Mouse (Mus musculus): Measurements from ENCODE around the gene Siah1a. TPM values are rescaled to one million over a fixed set of nuclear protein-coding genes. Genes with fewer than 3 reads are reported as not detected.

The Siah1a gene
- polyA plus RNA-seq, 1 experiment from 2014 or later = 42.7 TPM

DNA sequence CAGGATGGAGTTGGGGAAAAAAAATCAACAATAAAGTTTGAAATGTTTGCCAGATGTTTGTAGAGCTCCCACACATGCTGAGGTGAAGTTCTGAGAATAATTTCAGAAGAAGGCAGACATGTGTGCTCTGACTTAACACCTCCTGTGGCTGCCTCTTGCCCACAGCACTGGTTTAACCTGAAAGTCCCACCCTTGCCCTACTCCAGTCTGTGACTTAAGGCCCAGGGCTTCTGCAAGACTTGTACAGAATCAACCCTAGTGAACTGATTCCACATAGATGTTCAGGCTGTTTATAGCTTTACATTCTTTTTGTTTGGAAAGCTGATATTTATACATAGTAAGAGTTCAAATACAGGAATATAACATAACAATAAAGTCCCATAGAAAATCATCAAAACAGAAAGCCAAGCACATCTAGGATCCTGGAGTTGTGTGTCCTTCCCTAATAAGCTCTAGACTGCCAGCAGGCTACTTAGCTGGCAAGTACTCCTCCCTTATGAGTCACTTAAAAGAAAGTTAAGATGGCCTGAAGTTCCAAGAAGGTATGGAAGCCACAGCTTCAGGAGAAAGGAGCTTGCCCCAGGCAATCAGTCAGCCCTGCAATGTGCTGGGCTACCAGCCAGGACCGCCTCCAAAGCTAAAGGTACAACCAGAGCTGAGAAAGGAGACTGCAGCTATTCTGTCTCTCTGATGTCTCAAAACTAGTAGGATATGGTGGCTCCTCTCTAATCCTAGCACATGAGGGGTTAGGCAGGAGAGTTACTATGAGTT lies 24.4 kb upstream of the Siah1a start:
- 32% methylated on average over 1 of the region's 1 CpGs for WGBS
- no peak for ATAC-seq (ENCODE audit: low read depth)
- no peak overlapping the region for H3K9ac ChIP-seq (ENCODE audit: low read depth, low read length)

DNA sequence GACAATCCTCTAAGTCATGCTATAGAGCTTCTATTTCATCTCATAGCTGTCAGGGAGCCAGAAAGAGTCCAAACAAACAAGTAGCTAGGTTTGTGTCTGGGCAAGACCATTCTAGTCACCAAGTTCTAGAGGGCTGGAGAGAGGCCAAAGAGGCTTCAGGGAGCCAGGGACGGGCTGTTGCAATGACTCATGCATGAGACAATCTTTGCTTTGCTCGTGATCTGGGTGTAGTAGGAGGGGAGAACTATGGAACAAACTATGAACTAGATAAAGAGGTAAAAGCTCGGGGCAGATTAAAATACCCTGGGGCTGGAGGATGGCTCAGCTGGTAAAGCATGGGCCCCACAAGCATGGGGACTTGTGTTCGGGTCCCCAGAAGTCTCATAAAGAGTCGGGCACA lies 22.8 kb upstream of the Siah1a start:
- Histone ChIP-seq H3K27ac (replicated peaks; ENCODE audit: low read depth, low read length) (no peak overlapping the region), H3K4me2 (ENCODE audit: low read depth, low read length) (no peak overlapping the region), H3K27me3 (replicated peaks; ENCODE audit: control insufficient read depth, insufficient read depth, low read length) (no peaks in the 10 kb centered on the region), H3K9ac (ENCODE audit: low read depth, low read length) (no peak overlapping the region), H3K4me1 (ENCODE audit: control insufficient read depth, insufficient read depth, low read length) (no peaks in the 10 kb centered on the region), H3K9me3 (ENCODE audit: control insufficient read depth, low read length) (no peaks in the 10 kb centered on the region), H3K4me3 (ENCODE audit: low read depth, low read length) (no peak overlapping the region), H3K36me3 (ENCODE audit: control insufficient read depth, insufficient read depth, low read length) (no peaks in the 10 kb centered on the region)
- ATAC-seq (ENCODE audit: low read depth) (no peak), DNase-seq (ENCODE audit: low spot score) (no peak)
- 70% methylated on average over 5 of the region's 5 CpGs for WGBS

More for the DNA sequence above, 24.4 kb upstream of the Siah1a start:
- Histone ChIP-seq H3K4me1 (ENCODE audit: control insufficient read depth, insufficient read depth, low read length) (no peaks in the 10 kb centered on the region), H3K4me3 (ENCODE audit: low read depth, low read length) (no peak overlapping the region), H3K27me3 (replicated peaks; ENCODE audit: control insufficient read depth, insufficient read depth, low read length) (no peaks in the 10 kb centered on the region), H3K36me3 (ENCODE audit: control insufficient read depth, insufficient read depth, low read length) (no peaks in the 10 kb centered on the region), H3K9me3 (ENCODE audit: control insufficient read depth, low read length) (no peaks in the 10 kb centered on the region), H3K4me2 (ENCODE audit: low read depth, low read length) (no peak overlapping the region), H3K27ac (replicated peaks; ENCODE audit: low read depth, low read length) (no peak overlapping the region)
- no peak for DNase-seq (ENCODE audit: low spot score)

DNA sequence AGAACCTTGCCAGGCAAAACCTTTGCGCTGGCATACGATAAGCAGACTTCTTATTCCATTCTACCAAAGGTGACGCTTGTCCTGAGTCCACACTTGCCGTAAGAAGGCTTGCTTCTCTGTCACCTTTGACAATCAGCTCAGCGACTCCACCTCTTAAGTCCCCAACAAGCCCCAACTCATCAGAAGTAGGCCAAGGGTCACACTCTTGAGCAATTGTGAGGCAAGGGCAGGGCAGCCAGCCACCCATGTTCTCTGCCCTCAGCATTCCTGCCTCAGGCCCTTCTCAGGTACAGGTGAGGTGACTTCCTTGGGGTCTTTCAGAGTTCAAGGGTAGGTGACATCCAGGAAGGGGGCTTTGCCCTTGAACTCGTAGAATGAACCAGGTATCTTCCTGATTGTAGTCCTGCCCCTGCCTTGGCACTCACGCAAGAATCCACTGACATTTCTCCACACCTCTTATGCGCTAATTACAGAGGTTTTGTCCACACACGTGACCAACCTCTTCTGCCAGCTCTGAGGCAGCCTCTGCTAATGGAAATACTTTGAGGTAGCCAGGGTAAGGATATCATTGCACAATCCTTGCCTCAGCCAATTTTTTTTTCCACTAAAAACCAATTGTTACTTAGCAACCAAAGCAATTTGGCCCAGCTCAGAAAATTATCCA lies 20.9 kb upstream of the Siah1a start:
- H3K4me3 ChIP-seq (ENCODE audit: low read depth, low read length) = no peak overlapping the region
- DNase-seq (ENCODE audit: low spot score) = peak; percentile 42
- no peaks in the 10 kb centered on the region for H3K4me1 ChIP-seq (ENCODE audit: control insufficient read depth, insufficient read depth, low read length)
- WGBS = 87% methylated on average over 9 of the region's 9 CpGs
- no peaks in the 10 kb centered on the region for H3K36me3 ChIP-seq (ENCODE audit: control insufficient read depth, insufficient read depth, low read length)
- no peak for ATAC-seq (ENCODE audit: low read depth)
- no peak overlapping the region for H3K27ac ChIP-seq (replicated peaks; ENCODE audit: low read depth, low read length)
- no peak overlapping the region for H3K4me2 ChIP-seq (ENCODE audit: low read depth, low read length)
- no peaks in the 10 kb centered on the region for H3K9me3 ChIP-seq (ENCODE audit: control insufficient read depth, low read length)
- H3K9ac ChIP-seq (ENCODE audit: low read depth, low read length) = no peak overlapping the region
- no peaks in the 10 kb centered on the region for H3K27me3 ChIP-seq (replicated peaks; ENCODE audit: control insufficient read depth, insufficient read depth, low read length)

DNA sequence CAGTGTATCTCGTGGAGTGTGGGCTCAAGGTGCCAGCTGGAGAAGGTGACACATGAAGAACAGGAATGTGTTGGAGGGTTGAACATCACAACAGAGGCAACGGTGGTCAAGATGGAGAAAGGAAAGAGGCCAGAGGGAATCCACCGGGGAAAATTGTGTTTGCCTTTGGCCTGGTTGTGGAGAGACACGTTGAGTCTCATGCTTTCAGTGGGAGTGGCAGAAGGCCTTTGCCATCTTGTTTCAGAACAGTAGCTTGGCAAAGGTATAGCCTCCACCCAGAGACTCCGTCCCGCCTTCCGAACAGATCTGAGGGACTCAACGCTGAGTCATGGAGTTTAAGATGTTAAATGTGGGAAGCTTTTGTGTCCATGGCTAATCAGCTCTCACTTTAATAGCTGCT lies 19.9 kb upstream of the Siah1a start:
- Histone ChIP-seq H3K9me3 (ENCODE audit: control insufficient read depth, low read length) (no peaks in the 10 kb centered on the region), H3K4me2 (ENCODE audit: low read depth, low read length) (no peak overlapping the region), H3K4me3 (ENCODE audit: low read depth, low read length) (no peak overlapping the region), H3K27me3 (replicated peaks; ENCODE audit: control insufficient read depth, insufficient read depth, low read length) (no peaks in the 10 kb centered on the region), H3K9ac (ENCODE audit: low read depth, low read length) (no peak overlapping the region), H3K36me3 (ENCODE audit: control insufficient read depth, insufficient read depth, low read length) (no peaks in the 10 kb centered on the region), H3K4me1 (ENCODE audit: control insufficient read depth, insufficient read depth, low read length) (no peaks in the 10 kb centered on the region), H3K27ac (replicated peaks; ENCODE audit: low read depth, low read length) (no peak overlapping the region)
- 90% methylated on average over 8 of the region's 8 CpGs for WGBS
- DNase-seq (ENCODE audit: low spot score) = no peak
- no peak for ATAC-seq (ENCODE audit: low read depth)

DNA sequence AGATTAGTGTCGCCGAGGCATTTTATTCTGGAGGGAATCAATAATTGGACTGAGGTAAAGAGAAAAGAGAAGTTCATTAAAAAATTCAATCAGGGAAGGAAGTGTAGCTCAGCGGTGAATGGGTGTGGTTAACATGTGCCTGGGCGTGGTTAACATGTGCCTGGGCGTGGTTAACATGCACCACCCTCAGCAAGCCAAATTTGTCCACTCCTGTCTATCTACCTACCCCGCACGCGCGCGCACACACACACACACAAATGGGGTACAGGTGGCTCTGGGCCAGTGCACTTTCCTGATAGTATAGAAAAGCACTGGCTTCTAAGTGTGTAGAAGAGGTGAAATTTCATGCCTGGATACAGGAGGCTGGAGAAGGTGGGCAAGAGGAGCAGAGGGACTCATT lies 19.4 kb upstream of the Siah1a start:
- no peak for DNase-seq (ENCODE audit: low spot score)
- H3K4me1 ChIP-seq (ENCODE audit: control insufficient read depth, insufficient read depth, low read length) = no peaks in the 10 kb centered on the region
- 87% methylated on average over 10 of the region's 10 CpGs for WGBS
- H3K27me3 ChIP-seq (replicated peaks; ENCODE audit: control insufficient read depth, insufficient read depth, low read length) = no peaks in the 10 kb centered on the region
- H3K4me3 ChIP-seq (ENCODE audit: low read depth, low read length) = no peak overlapping the region
- H3K9me3 ChIP-seq (ENCODE audit: control insufficient read depth, low read length) = no peaks in the 10 kb centered on the region
- H3K27ac ChIP-seq (replicated peaks; ENCODE audit: low read depth, low read length) = no peak overlapping the region
- H3K36me3 ChIP-seq (ENCODE audit: control insufficient read depth, insufficient read depth, low read length) = no peaks in the 10 kb centered on the region
- no peak overlapping the region for H3K9ac ChIP-seq (ENCODE audit: low read depth, low read length)
- no peak overlapping the region for H3K4me2 ChIP-seq (ENCODE audit: low read depth, low read length)
- no peak for ATAC-seq (ENCODE audit: low read depth)

DNA sequence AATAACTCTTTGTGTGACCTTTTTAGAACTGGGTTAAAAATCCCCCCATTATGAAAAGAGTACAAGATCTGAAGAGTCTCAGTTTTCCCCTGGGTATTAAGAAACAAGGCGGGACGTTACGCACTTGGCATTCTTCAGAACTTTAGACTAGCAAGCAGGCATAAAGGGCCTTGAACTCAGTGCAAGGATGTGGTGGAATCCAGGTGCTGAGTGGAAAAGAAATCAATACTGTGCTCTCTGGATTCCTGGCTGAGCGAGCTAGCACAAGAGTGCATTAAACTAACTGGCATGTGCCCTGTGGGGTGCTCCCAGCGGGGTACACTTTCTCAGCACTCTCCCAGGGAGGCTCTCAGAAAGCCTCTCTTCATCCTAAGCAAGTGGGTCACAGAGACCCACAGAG lies 17.1 kb upstream of the Siah1a start:
- H3K4me1 ChIP-seq (ENCODE audit: control insufficient read depth, insufficient read depth, low read length) = no peaks in the 10 kb centered on the region
- DNase-seq (ENCODE audit: low spot score) = no peak
- WGBS = 48% methylated on average over 5 of the region's 5 CpGs
- no peaks in the 10 kb centered on the region for H3K36me3 ChIP-seq (ENCODE audit: control insufficient read depth, insufficient read depth, low read length)
- H3K4me2 ChIP-seq (ENCODE audit: low read depth, low read length) = no peak overlapping the region
- no peaks in the 10 kb centered on the region for H3K27me3 ChIP-seq (replicated peaks; ENCODE audit: control insufficient read depth, insufficient read depth, low read length)
- no peak overlapping the region for H3K9ac ChIP-seq (ENCODE audit: low read depth, low read length)
- no peak overlapping the region for H3K27ac ChIP-seq (replicated peaks; ENCODE audit: low read depth, low read length)
- H3K9me3 ChIP-seq (ENCODE audit: control insufficient read depth, low read length) = no peaks in the 10 kb centered on the region
- no peak overlapping the region for H3K4me3 ChIP-seq (ENCODE audit: low read depth, low read length)
- no peak for ATAC-seq (ENCODE audit: low read depth)

DNA sequence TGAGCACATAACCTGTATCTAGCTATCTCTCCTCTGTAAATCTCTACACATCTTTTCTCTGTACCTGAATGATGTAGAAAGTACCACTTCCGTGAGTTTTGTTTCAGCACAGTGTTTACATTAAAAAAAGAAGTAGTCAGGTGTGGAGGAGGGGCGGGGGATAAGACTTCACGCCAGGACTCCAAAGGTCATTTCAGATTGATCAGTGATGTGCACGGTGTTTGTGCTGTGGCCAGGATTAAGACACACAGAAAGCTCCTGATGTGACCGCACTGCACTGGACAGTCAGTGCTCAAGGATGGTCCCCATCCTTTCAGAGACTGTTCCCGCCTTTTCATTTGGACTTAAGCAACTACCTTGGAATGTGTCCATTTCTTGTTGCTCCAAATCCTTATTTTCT lies 15.0 kb upstream of the Siah1a start:
- DNase-seq (ENCODE audit: low spot score) = no peak
- no peak for ATAC-seq (ENCODE audit: low read depth)
- Histone ChIP-seq H3K9me3 (ENCODE audit: control insufficient read depth, low read length) (no peaks in the 10 kb centered on the region), H3K36me3 (ENCODE audit: control insufficient read depth, insufficient read depth, low read length) (no peaks in the 10 kb centered on the region), H3K9ac (ENCODE audit: low read depth, low read length) (no peak overlapping the region), H3K4me3 (ENCODE audit: low read depth, low read length) (no peak overlapping the region), H3K4me1 (ENCODE audit: control insufficient read depth, insufficient read depth, low read length) (no peaks in the 10 kb centered on the region), H3K27ac (replicated peaks; ENCODE audit: low read depth, low read length) (no peak overlapping the region), H3K27me3 (replicated peaks; ENCODE audit: control insufficient read depth, insufficient read depth, low read length) (no peaks in the 10 kb centered on the region), H3K4me2 (ENCODE audit: low read depth, low read length) (no peak overlapping the region)
- WGBS = 80% methylated on average over 6 of the region's 6 CpGs

DNA sequence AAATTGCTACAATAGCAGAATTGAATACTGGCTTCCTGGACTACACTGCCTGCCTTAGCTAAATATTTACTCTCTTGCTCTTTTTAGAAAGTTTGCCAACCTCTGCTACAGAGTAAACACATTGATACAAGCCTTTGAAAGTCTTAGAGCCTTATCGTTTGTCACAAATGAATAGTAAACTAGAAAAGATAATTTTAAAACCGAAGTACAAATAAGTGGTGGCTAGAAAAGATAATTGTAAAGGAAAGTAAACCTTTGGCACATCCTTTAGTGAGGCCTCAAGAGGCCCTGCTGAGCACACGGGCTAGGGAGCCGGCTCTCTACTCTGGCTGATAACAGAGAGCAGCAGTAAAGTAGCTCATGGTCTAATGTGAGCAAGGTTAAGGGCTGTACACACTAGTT lies 13.4 kb upstream of the Siah1a start:
- Histone ChIP-seq H3K27me3 (replicated peaks; ENCODE audit: control insufficient read depth, insufficient read depth, low read length) (no peaks in the 10 kb centered on the region), H3K4me1 (ENCODE audit: control insufficient read depth, insufficient read depth, low read length) (no peaks in the 10 kb centered on the region), H3K4me2 (ENCODE audit: low read depth, low read length) (no peak overlapping the region), H3K9ac (ENCODE audit: low read depth, low read length) (no peak overlapping the region), H3K9me3 (ENCODE audit: control insufficient read depth, low read length) (no peaks in the 10 kb centered on the region), H3K36me3 (ENCODE audit: control insufficient read depth, insufficient read depth, low read length) (no peaks in the 10 kb centered on the region), H3K4me3 (ENCODE audit: low read depth, low read length) (no peak overlapping the region), H3K27ac (replicated peaks; ENCODE audit: low read depth, low read length) (no peak overlapping the region)
- WGBS = 69% methylated on average over 4 of the region's 4 CpGs
- DNase-seq (ENCODE audit: low spot score) (no peak), ATAC-seq (ENCODE audit: low read depth) (no peak)

DNA sequence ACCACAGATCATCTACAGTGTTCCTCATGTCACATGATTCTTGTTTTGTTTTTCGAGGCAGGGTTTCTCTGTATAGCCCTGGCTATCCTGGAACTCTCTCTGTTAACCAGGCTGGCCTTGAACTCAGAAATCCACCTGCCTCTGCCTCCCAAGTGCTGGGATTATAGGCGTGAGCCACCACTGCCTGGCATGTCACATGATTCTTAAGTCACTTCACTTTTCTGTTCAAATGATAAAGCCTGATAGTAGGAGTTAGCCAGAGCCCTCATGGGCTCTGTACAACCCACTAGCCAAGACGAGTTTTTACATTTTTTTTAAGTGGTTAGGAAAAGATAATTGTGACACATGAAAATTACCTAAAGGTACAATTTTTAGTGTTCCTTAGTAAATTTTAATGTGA lies 12.9 kb upstream of the Siah1a start:
- Histone ChIP-seq H3K9me3 (ENCODE audit: control insufficient read depth, low read length) (no peaks in the 10 kb centered on the region), H3K4me1 (ENCODE audit: control insufficient read depth, insufficient read depth, low read length) (no peaks in the 10 kb centered on the region), H3K9ac (ENCODE audit: low read depth, low read length) (no peak overlapping the region), H3K4me3 (ENCODE audit: low read depth, low read length) (no peak overlapping the region), H3K27ac (replicated peaks; ENCODE audit: low read depth, low read length) (no peak overlapping the region), H3K4me2 (ENCODE audit: low read depth, low read length) (no peak overlapping the region), H3K36me3 (ENCODE audit: control insufficient read depth, insufficient read depth, low read length) (no peaks in the 10 kb centered on the region), H3K27me3 (replicated peaks; ENCODE audit: control insufficient read depth, insufficient read depth, low read length) (no peaks in the 10 kb centered on the region)
- no peak for DNase-seq (ENCODE audit: low spot score)
- WGBS = 80% methylated on average over 3 of the region's 3 CpGs
- no peak for ATAC-seq (ENCODE audit: low read depth)
